Mouse (Mus musculus): Measurements from ENCODE around the gene Skor1.

The Skor1 gene

GRCm38 (mm10) chr9:63150086-63150800, 1.5 kb upstream of the Skor1 start:
- in situ Hi-C loops (cut with MboI, MseI), result no loop called here

- in situ Hi-C loops (cut with MboI, MseI), result no loop called here
These were observed 608 bp upstream of the Skor1 start for GRCm38 (mm10) chr9:63149372-63149766.

GRCm38 (mm10) chr9:63147786-63148409, 863 bp downstream of the Skor1 start:
- in situ Hi-C loops (cut with MboI, MseI), result no loop called here

- in situ Hi-C loops (cut with MboI, MseI), result no loop called here
These were observed 1.5 kb downstream of the Skor1 start for GRCm38 (mm10) chr9:63147296-63147695.

GRCm38 (mm10) chr9:63146856-63147274, 1.9 kb downstream of the Skor1 start:
- in situ Hi-C loops (cut with MboI, MseI), result no loop called here

- in situ Hi-C loops (cut with MboI, MseI), result no loop called here
These were observed 2.5 kb downstream of the Skor1 start for GRCm38 (mm10) chr9:63146126-63146855.

GRCm38 (mm10) chr9:63145249-63146125, 3.3 kb downstream of the Skor1 start:
- in situ Hi-C loops (cut with MboI, MseI), result no loop called here

- in situ Hi-C loops (cut with MboI, MseI), result no loop called here
These were observed 4.1 kb downstream of the Skor1 start for GRCm38 (mm10) chr9:63144502-63145248.

- in situ Hi-C loops (cut with MboI, MseI), result no loop called here
These were observed 4.9 kb downstream of the Skor1 start for GRCm38 (mm10) chr9:63143641-63144501.

GRCm38 (mm10) chr9:63143227-63143626, 5.5 kb downstream of the Skor1 start:
- in situ Hi-C loops (cut with MboI, MseI), result no loop called here

- in situ Hi-C loops (cut with MboI, MseI), result no loop called here
These were observed 6.3 kb downstream of the Skor1 start for GRCm38 (mm10) chr9:63142335-63143036.

GRCm38 (mm10) chr9:63141641-63142334, 7.0 kb downstream of the Skor1 start:
- in situ Hi-C loops (cut with MboI, MseI), result no loop called here

GRCm38 (mm10) chr9:63140211-63140610, 8.6 kb downstream of the Skor1 start:
- in situ Hi-C loops (cut with MboI, MseI), result no loop called here

GRCm38 (mm10) chr9:63139661-63140060, 9.1 kb downstream of the Skor1 start:
- in situ Hi-C loops (cut with MboI, MseI), result loop anchor here (5.0 to 10.0 kb wide), 3 partner anchors 155 to 323 kb away; partner anchors contain the start of gene Pias1

- in situ Hi-C loops (cut with MboI, MseI), result loop anchor here (5.0 to 10.0 kb wide), 3 partner anchors 154 to 324 kb away; partner anchors contain the start of gene Pias1
These were observed 10.2 kb downstream of the Skor1 start for GRCm38 (mm10) chr9:63138481-63138967.

- in situ Hi-C loops (cut with MboI, MseI), result loop anchor here (5.0 to 10.0 kb wide), 3 partner anchors 153 to 325 kb away; partner anchors contain the start of gene Pias1
These were observed 11.2 kb downstream of the Skor1 start for GRCm38 (mm10) chr9:63137615-63137915.

- in situ Hi-C loops (cut with MboI, MseI), result loop anchor here (5.0 to 10.0 kb wide), 3 partner anchors 152 to 325 kb away; partner anchors contain the start of gene Pias1
These were observed 11.8 kb downstream of the Skor1 start for GRCm38 (mm10) chr9:63136756-63137614.
